Mouse (Mus musculus) left cerebral cortex, postnatal 25 days (tissue): ENCODE results near the gene Rhobtb1. TPM values are rescaled to one million over a fixed set of nuclear protein-coding genes. Genes with fewer than 3 reads are reported as not detected.

Source experiments
- DNase-seq, 2 experiments: peaks; one replicate each; pipeline ENCODE4 v3.0.0; 2022; ENCODE audit warnings: low spot score in 2 of 2, mixed read lengths in 1 of 2
- intact Hi-C: fragments of 180-260 bp; cut with DNase I; formaldehyde crosslinking; loops from one replicate; pipeline ENCODE4 v1.15.1; 2025
- total RNA-seq, 2 experiments: library from RNA; stranded (reverse); gene quantifications; 2 replicates each; pipeline ENCODE4 v1.2.3; 2021

The Rhobtb1 gene
- total RNA-seq, 2 experiments from 2014 or later: 6.3 to 6.7 TPM

- intact Hi-C loops: no loop called here
- DNase-seq: no peak
Observed at GRCm38 (mm10) chr10:69207481-69207880, 56.2 kb downstream of the Rhobtb1 start.

- DNase-seq: no peak
- intact Hi-C loops: no loop called here
Observed at GRCm38 (mm10) chr10:69207981-69208630, 56.9 kb downstream of the Rhobtb1 start.

GRCm38 (mm10) chr10:69208705-69209104 lies 57.5 kb downstream of the Rhobtb1 start:
- intact Hi-C loops: no loop called here

GRCm38 (mm10) chr10:69210006-69210405 lies 58.8 kb downstream of the Rhobtb1 start:
- intact Hi-C loops: loop anchor here (10.0 kb wide), 1 partner anchor 95 kb away; no protein-coding TSS in a partner anchor
- DNase-seq: no peak

More at GRCm38 (mm10) chr10:69208705-69209104, 57.5 kb downstream of the Rhobtb1 start:
- no peak for DNase-seq

- intact Hi-C loops: loop anchor here (10.0 kb wide), 1 partner anchor 94 kb away; no protein-coding TSS in a partner anchor
- no peak for DNase-seq
Observed at GRCm38 (mm10) chr10:69210659-69211058, 59.4 kb downstream of the Rhobtb1 start.

GRCm38 (mm10) chr10:69211560-69211959 lies 60.3 kb downstream of the Rhobtb1 start:
- intact Hi-C loops: loop anchor here (10.0 kb wide), 1 partner anchor 93 kb away; no protein-coding TSS in a partner anchor
- no peak for DNase-seq

- peak; percentile 31 to 60 for DNase-seq
- intact Hi-C loops: loop anchor here (2.0 to 10.0 kb wide), 2 partner anchors 25 to 93 kb away; no protein-coding TSS in a partner anchor
Observed at GRCm38 (mm10) chr10:69211976-69212375, 60.7 kb downstream of the Rhobtb1 start.

- peak; percentile 67 to 84 for DNase-seq
- intact Hi-C loops: loop anchor here (2.0 to 10.0 kb wide), 2 partner anchors 26 to 92 kb away; no protein-coding TSS in a partner anchor
Observed at GRCm38 (mm10) chr10:69212542-69213440, 61.6 kb downstream of the Rhobtb1 start, which contains the start of gene A930033H14Rik. Gene A930033H14Rik (minus strand): TSS chr10:69213098.

- DNase-seq: peak in 1 of 2 experiments; percentile 22
- intact Hi-C loops: loop anchor here (2.0 to 10.0 kb wide), 2 partner anchors 27 to 91 kb away; no protein-coding TSS in a partner anchor
Observed at GRCm38 (mm10) chr10:69213451-69213877, 62.2 kb downstream of the Rhobtb1 start.

- intact Hi-C loops: loop anchor here (2.0 to 10.0 kb wide), 2 partner anchors 27 to 91 kb away; no protein-coding TSS in a partner anchor
- DNase-seq: peak in 1 of 2 experiments; percentile 55
Observed at GRCm38 (mm10) chr10:69213986-69214385, 62.8 kb downstream of the Rhobtb1 start.

GRCm38 (mm10) chr10:69217127-69217690 lies 66.0 kb downstream of the Rhobtb1 start:
- DNase-seq: no peak
- intact Hi-C loops: loop anchor here (10.0 kb wide), 1 partner anchor 88 kb away; no protein-coding TSS in a partner anchor

- intact Hi-C loops: loop anchor here (10.0 kb wide), 1 partner anchor 86 kb away; no protein-coding TSS in a partner anchor
- no peak for DNase-seq
Observed at GRCm38 (mm10) chr10:69218458-69219288, 67.4 kb downstream of the Rhobtb1 start.

GRCm38 (mm10) chr10:69219289-69219626 lies 68.0 kb downstream of the Rhobtb1 start:
- intact Hi-C loops: loop anchor here (10.0 kb wide), 1 partner anchor 86 kb away; no protein-coding TSS in a partner anchor
- no peak for DNase-seq

GRCm38 (mm10) chr10:69220296-69220695 lies 69.1 kb downstream of the Rhobtb1 start:
- intact Hi-C loops: no loop called here
- no peak for DNase-seq

- no peak for DNase-seq
- intact Hi-C loops: no loop called here
Observed at GRCm38 (mm10) chr10:69221148-69221547, 69.9 kb downstream of the Rhobtb1 start.

- DNase-seq: no peak
- intact Hi-C loops: no loop called here
Observed at GRCm38 (mm10) chr10:69221955-69222354, 70.7 kb downstream of the Rhobtb1 start.

GRCm38 (mm10) chr10:69223232-69223631 lies 72.0 kb downstream of the Rhobtb1 start:
- intact Hi-C loops: no loop called here
- DNase-seq: no peak

GRCm38 (mm10) chr10:69224276-69224675 lies 73.0 kb downstream of the Rhobtb1 start:
- intact Hi-C loops: no loop called here
- no peak for DNase-seq

- no peak for DNase-seq
- intact Hi-C loops: no loop called here
Observed at GRCm38 (mm10) chr10:69225471-69225870, 74.2 kb downstream of the Rhobtb1 start.
